Mouse (Mus musculus) MEL (cell line): ENCODE measurements around the gene Fads1. TPM values are rescaled to one million over a fixed set of nuclear protein-coding genes. Genes with fewer than 3 reads are reported as not detected.

Experiments
- DNase-seq: peaks from one replicate; pipeline ENCODE4 v3.0.0; 2011; ENCODE audit warnings: low read depth, low spot score
- H3K27ac ChIP-seq: 2 replicates; pipeline ENCODE4 v1.5.1; 2012; ENCODE audit warnings: low read depth, mild to moderate bottlenecking, control low read depth, low read length, moderate library complexity; ENCODE audit not compliant: control insufficient read depth
- H3K27me3 ChIP-seq, 2 experiments: fragments of 150-350 bp in 1 of 2; sonication (generic) in 1 of 2; 2 replicates each; pipeline ENCODE4 v1.6.1; 2012; ENCODE audit warnings: low read length in 2 of 2, mild to moderate bottlenecking in 2 of 2, improper control_type of control experiment in 1 of 2, moderate library complexity in 1 of 2; ENCODE audit not compliant: insufficient read depth in 2 of 2, control insufficient read depth in 1 of 2
- H3K36me3 ChIP-seq, 2 experiments: 2 replicates each; pipeline ENCODE4 v1.6.1; 2012 to 2014; ENCODE audit warnings: low read length in 2 of 2, improper control_type of control experiment in 1 of 2, inconsistent platforms in 1 of 2, mild to moderate bottlenecking in 1 of 2; ENCODE audit not compliant: insufficient read depth in 2 of 2, control insufficient read depth in 1 of 2
- H3K4me1 ChIP-seq, 2 experiments: fragments of 150-350 bp in 1 of 2; sonication (generic) in 1 of 2; 2 replicates each; pipeline ENCODE4 v1.6.1; 2012; ENCODE audit warnings: low read length in 2 of 2, improper control_type of control experiment in 1 of 2, mild to moderate bottlenecking in 1 of 2; ENCODE audit not compliant: insufficient read depth in 2 of 2, control insufficient read depth in 1 of 2
- H3K4me3 ChIP-seq, 2 experiments: fragments of 150-350 bp in 1 of 2; sonication (generic) in 1 of 2; 2 replicates each; pipeline ENCODE4 v1.5.1; 2012; ENCODE audit warnings: low read depth in 2 of 2, low read length in 2 of 2, mild to moderate bottlenecking in 2 of 2, moderate library complexity in 2 of 2, control low read depth in 1 of 2, improper control_type of control experiment in 1 of 2; ENCODE audit not compliant: control insufficient read depth in 1 of 2, insufficient read depth in 1 of 2
- H3K79me2 ChIP-seq: 2 replicates; pipeline ENCODE4 v1.6.1; 2012; ENCODE audit warnings: mild to moderate bottlenecking, low read length, moderate library complexity; ENCODE audit not compliant: control insufficient read depth, poor library complexity, insufficient read depth
- H3K9ac ChIP-seq: 2 replicates; pipeline ENCODE4 v1.6.1; 2012; ENCODE audit warnings: low read depth, mild to moderate bottlenecking, control low read depth, low read length, moderate library complexity; ENCODE audit not compliant: control insufficient read depth, poor library complexity, severe bottlenecking
- H3K9me3 ChIP-seq: fragments of 150-350 bp; sonication (generic); replicated peaks from 2 replicates; pipeline ENCODE4 v1.6.1; 2012; ENCODE audit warnings: mild to moderate bottlenecking, low read length, improper control_type of control experiment, moderate library complexity; ENCODE audit not compliant: insufficient read depth
- CHD1 ChIP-seq: IDR thresholded peaks from 2 replicates; pipeline ENCODE4 v1.6.1; 2012; ENCODE audit warnings: low read depth, mild to moderate bottlenecking, inconsistent platforms, low read length, improper control_type of control experiment
- CHD2 ChIP-seq: IDR thresholded peaks from 2 replicates; pipeline ENCODE4 v1.6.1; 2011; ENCODE audit warnings: low read length, improper control_type of control experiment
- CTCF ChIP-seq, 3 experiments: IDR thresholded peaks in 2 of 3; conservative IDR thresholded peaks in 1 of 3; 2 replicates each; pipeline ENCODE4 v1.5.1; 2011 to 2012; ENCODE audit warnings: low read length in 3 of 3, low read depth in 2 of 3, mild to moderate bottlenecking in 2 of 3, improper control_type of control experiment in 1 of 3, inconsistent platforms in 1 of 3, mixed read lengths in 1 of 3, moderate library complexity in 1 of 3; ENCODE audit not compliant: control insufficient read depth in 1 of 3, insufficient read depth in 1 of 3, poor library complexity in 1 of 3, severe bottlenecking in 1 of 3
- E2F4 ChIP-seq: IDR thresholded peaks from 2 replicates; pipeline ENCODE4 v1.6.1; 2011; ENCODE audit warnings: low read depth, low read length, improper control_type of control experiment, borderline replicate concordance
- EP300 ChIP-seq, 2 experiments: IDR thresholded peaks; 2 replicates each; pipeline ENCODE4 v1.6.1; 2011; ENCODE audit warnings: improper control_type of control experiment in 2 of 2, low read length in 2 of 2, low read depth in 1 of 2, mild to moderate bottlenecking in 1 of 2
- GABPA ChIP-seq: IDR thresholded peaks from 2 replicates; pipeline ENCODE4 v1.6.1; 2012; ENCODE audit warnings: low read depth, mild to moderate bottlenecking, inconsistent platforms, low read length, improper control_type of control experiment, moderate library complexity
- GATA1 ChIP-seq: IDR thresholded peaks from 2 replicates; pipeline ENCODE4 v1.6.1; 2011; ENCODE audit warnings: low read depth, low read length, improper control_type of control experiment
- JUND ChIP-seq: IDR thresholded peaks from 2 replicates; pipeline ENCODE4 v1.6.1; 2011; ENCODE audit warnings: low read depth, mild to moderate bottlenecking, improper control_type of control experiment, low read length
- MAX ChIP-seq: IDR thresholded peaks from 2 replicates; pipeline ENCODE4 v1.6.1; 2011; ENCODE audit warnings: low read length, improper control_type of control experiment
- MEF2A ChIP-seq: IDR thresholded peaks from 2 replicates; pipeline ENCODE4 v1.6.1; 2014; ENCODE audit warnings: low read depth, mild to moderate bottlenecking, inconsistent platforms, low read length, improper control_type of control experiment; ENCODE audit not compliant: poor library complexity, insufficient replicate concordance, severe bottlenecking; ENCODE audit errors: extremely low read depth
- NRF1 ChIP-seq: IDR thresholded peaks from 2 replicates; pipeline ENCODE4 v1.6.1; 2014; ENCODE audit warnings: low read depth, mild to moderate bottlenecking, inconsistent platforms, low read length, improper control_type of control experiment, moderate library complexity; ENCODE audit not compliant: poor library complexity, insufficient read depth, severe bottlenecking
- POLR2A ChIP-seq, 2 experiments: IDR thresholded peaks; 2 replicates each; pipeline ENCODE4 v1.6.1; 2011 to 2012; ENCODE audit warnings: low read length in 2 of 2, mild to moderate bottlenecking in 2 of 2, control low read depth in 1 of 2, improper control_type of control experiment in 1 of 2, low read depth in 1 of 2, moderate library complexity in 1 of 2; ENCODE audit not compliant: control insufficient read depth in 1 of 2, insufficient read depth in 1 of 2, poor library complexity in 1 of 2
- RAD21 ChIP-seq: IDR thresholded peaks from 2 replicates; pipeline ENCODE4 v1.6.1; 2011; ENCODE audit warnings: mild to moderate bottlenecking, low read depth, low read length, improper control_type of control experiment
- RCOR1 ChIP-seq: IDR thresholded peaks from 2 replicates; pipeline ENCODE4 v1.6.1; 2012; ENCODE audit warnings: low read depth, mild to moderate bottlenecking, inconsistent platforms, low read length, improper control_type of control experiment
- SMC3 ChIP-seq: IDR thresholded peaks from 2 replicates; pipeline ENCODE4 v1.6.1; 2011; ENCODE audit warnings: low read depth, low read length, improper control_type of control experiment
- TAL1 ChIP-seq: IDR thresholded peaks from 2 replicates; pipeline ENCODE4 v1.6.1; 2012; ENCODE audit warnings: mild to moderate bottlenecking, inconsistent platforms, low read length, moderate library complexity, mixed read lengths
- TBP ChIP-seq: IDR thresholded peaks from 2 replicates; pipeline ENCODE4 v1.8.0; 2011; ENCODE audit warnings: low read depth, low read length, improper control_type of control experiment
- TCF12 ChIP-seq: IDR thresholded peaks from 2 replicates; pipeline ENCODE4 v1.6.1; 2014; ENCODE audit warnings: low read depth, mild to moderate bottlenecking, inconsistent platforms, low read length, improper control_type of control experiment, moderate library complexity
- USF1 ChIP-seq: IDR thresholded peaks from 2 replicates; pipeline ENCODE4 v1.6.1; 2014; ENCODE audit warnings: low read depth, mild to moderate bottlenecking, inconsistent platforms, low read length, improper control_type of control experiment, moderate library complexity
- ZKSCAN1 ChIP-seq: IDR thresholded peaks from 2 replicates; pipeline ENCODE4 v1.6.1; 2012; ENCODE audit warnings: low read depth, mild to moderate bottlenecking, inconsistent platforms, low read length, improper control_type of control experiment, moderate library complexity
- ZMIZ1 ChIP-seq: IDR thresholded peaks from 2 replicates; pipeline ENCODE4 v1.6.1; 2012; ENCODE audit warnings: low read depth, mild to moderate bottlenecking, inconsistent platforms, low read length, improper control_type of control experiment, moderate library complexity
- polyA plus RNA-seq, 2 experiments: library from polyadenylated mRNA; stranded (reverse) in 1 of 2; unstranded in 1 of 2; fragments of >175 nt in 1 of 2; fragments of >200 nt in 1 of 2; gene quantifications; 2 replicates each; pipeline versions ENCODE4 v1.2.1 to v1.2.4; 2012; ENCODE audit warnings: low replicate concordance in 2 of 2, low read depth in 1 of 2; ENCODE audit not compliant: insufficient read length in 2 of 2, insufficient read depth in 1 of 2, missing spikeins in 1 of 2
- total RNA-seq: library from RNA; depleted of rRNA; stranded (reverse); fragments of 300-350 nt; gene quantifications from 2 replicates; pipeline ENCODE4 v1.2.3, GENCODE M21; 2012

Gene Fads1
- total and polyA plus RNA-seq, 3 experiments: 36.7 to 69.7 TPM; not detected in 1

DNA sequence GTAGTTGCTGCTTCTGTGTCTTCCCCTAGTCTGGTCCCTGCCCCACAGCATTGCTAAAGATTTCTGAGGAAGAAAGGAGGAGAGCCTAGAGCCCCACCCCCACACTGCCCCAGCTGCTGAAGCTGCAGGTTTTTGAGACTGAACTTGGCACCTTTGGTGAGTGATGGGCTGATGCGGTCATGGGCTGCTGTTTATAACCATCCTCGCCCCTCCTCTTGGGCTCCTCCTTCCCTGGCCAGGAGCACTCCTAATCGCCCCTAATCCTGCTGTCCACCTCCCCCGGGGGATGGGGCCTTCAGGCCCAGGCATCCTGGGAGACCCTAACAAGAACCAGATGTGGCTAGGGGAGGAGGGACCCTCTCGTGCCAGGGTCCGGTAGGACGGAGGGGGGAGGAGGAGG lies 48.3 kb downstream of the Fads1 start:
- H3K9ac ChIP-seq: no peak overlapping the region
- TF ChIP-seq EP300 (IDR thresholded peaks at IDR 0.05; ENCODE audit: low read depth in 1 of 2, low read length in 2 of 2): no peak
- TF ChIP-seq SMC3: no peak
- no peak for TF ChIP-seq GABPA
- no peak for TF ChIP-seq NRF1
- TF ChIP-seq TAL1: no peak
- TF ChIP-seq USF1: no peak
- TF ChIP-seq E2F4: no peak
- no peak for TF ChIP-seq RCOR1
- no peak for TF ChIP-seq TBP
- TF ChIP-seq CHD2: no peak
- TF ChIP-seq RAD21: no peak
- TF ChIP-seq, all 39 proteins: peak for 0
- no peak for DNase-seq
- H3K27me3 ChIP-seq: no peaks in the 10 kb centered on the region
- no peaks in the 10 kb centered on the region for H3K4me1 ChIP-seq
- no peak overlapping the region for H3K27ac ChIP-seq
- H3K79me2 ChIP-seq: no peaks in the 10 kb centered on the region
- no peaks in the 10 kb centered on the region for H3K9me3 ChIP-seq
- H3K4me3 ChIP-seq: no peak overlapping the region
- H3K36me3 ChIP-seq: no peaks in the 10 kb centered on the region

DNA sequence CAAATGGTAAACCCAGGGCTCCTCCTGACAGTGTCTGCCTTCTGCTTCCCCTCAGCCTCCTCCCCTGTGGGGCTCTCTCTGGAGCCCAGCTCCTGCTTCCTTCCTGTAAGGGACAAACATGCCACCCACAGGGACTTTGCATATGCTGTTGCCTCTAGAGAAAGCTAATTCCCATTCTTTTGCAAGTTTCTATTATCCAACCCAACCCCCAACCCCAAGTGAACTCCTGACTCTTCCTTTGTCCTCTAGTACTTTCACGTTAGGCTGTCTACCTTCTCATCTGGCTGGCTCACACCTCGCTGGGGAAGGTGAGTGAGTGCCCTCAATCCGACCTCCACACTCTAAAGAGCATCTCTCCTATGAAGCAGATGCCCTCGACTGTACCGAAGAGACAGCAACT lies 49.2 kb downstream of the Fads1 start:
- no peak overlapping the region for H3K9ac ChIP-seq
- H3K27ac ChIP-seq: no peak overlapping the region
- no peak overlapping the region for H3K4me3 ChIP-seq
- no peaks in the 10 kb centered on the region for H3K36me3 ChIP-seq
- H3K27me3 ChIP-seq: no peaks in the 10 kb centered on the region
- H3K4me1 ChIP-seq: no peaks in the 10 kb centered on the region
- TF ChIP-seq MEF2A (no peak), SMC3 (no peak), JUND (no peak), GABPA (no peak), ZKSCAN1 (no peak), CTCF (IDR thresholded peaks at IDR 0.05 in 2 of 3, conservative IDR thresholded peaks at IDR 0.05 in 1 of 3; ENCODE audit: control insufficient read depth in 1 of 3, insufficient read depth in 1 of 3, low read depth in 2 of 3, low read length in 3 of 3, poor library complexity in 1 of 3, severe bottlenecking in 1 of 3) (no peak), MAX (no peak), ZMIZ1 (no peak), CHD1 (no peak), USF1 (no peak), POLR2A (IDR thresholded peaks at IDR 0.05; ENCODE audit: control insufficient read depth in 1 of 2, insufficient read depth in 1 of 2, low read depth in 1 of 2, low read length in 2 of 2, poor library complexity in 1 of 2) (no peak), RAD21 (no peak), RCOR1 (no peak), GATA1 (no peak), TCF12 (no peak), EP300 (IDR thresholded peaks at IDR 0.05; ENCODE audit: low read depth in 1 of 2, low read length in 2 of 2) (no peak)
- TF ChIP-seq, all 39 proteins: peak for 0
- no peak for DNase-seq
- no peaks in the 10 kb centered on the region for H3K79me2 ChIP-seq
- H3K9me3 ChIP-seq: no peaks in the 10 kb centered on the region
